Mouse (Mus musculus) forebrain, embryonic 16.5 days (tissue): ENCODE results near the gene Ank3. TPM values are rescaled to one million over a fixed set of nuclear protein-coding genes. Genes with fewer than 3 reads are reported as not detected.

Source experiments
- ATAC-seq: fragments of 200-750 bp; cut with Nextera tagmentation; 2 replicates; pipeline ENCODE4 v1.8.0; 2017; ENCODE audit warnings: mild to moderate bottlenecking, moderate library complexity
- H3K27ac ChIP-seq: fragments of 300-500 bp; sonication (generic); 2 replicates; pipeline ENCODE4 v1.5.1; 2014; ENCODE audit warnings: low read length, control low read depth
- H3K27me3 ChIP-seq: fragments of 300-500 bp; sonication (generic); replicated peaks from 2 replicates; pipeline ENCODE4 v1.6.1; 2014; ENCODE audit warnings: low read length; ENCODE audit not compliant: control insufficient read depth, insufficient read depth
- H3K36me3 ChIP-seq: fragments of 300-500 bp; sonication (generic); 2 replicates; pipeline ENCODE4 v1.6.1; 2014; ENCODE audit not compliant: control insufficient read depth, insufficient read depth
- H3K4me1 ChIP-seq: fragments of 300-500 bp; sonication (generic); replicated peaks from 2 replicates; pipeline ENCODE4 v1.6.1; 2014; ENCODE audit warnings: low read length; ENCODE audit not compliant: control insufficient read depth, insufficient read depth
- H3K4me2 ChIP-seq: fragments of 300-500 bp; sonication (generic); 2 replicates; pipeline ENCODE4 v1.6.1; 2014; ENCODE audit warnings: mild to moderate bottlenecking, low read length, control low read depth
- H3K4me3 ChIP-seq: fragments of 300-500 bp; sonication (generic); replicated peaks from 2 replicates; pipeline ENCODE4 v1.5.1; 2014; ENCODE audit warnings: mild to moderate bottlenecking, low read length, control low read depth
- H3K9ac ChIP-seq: fragments of 300-500 bp; sonication (generic); replicated peaks from 2 replicates; pipeline ENCODE4 v1.6.1; 2014; ENCODE audit warnings: low read depth, low read length, control low read depth
- H3K9me3 ChIP-seq: fragments of 300-500 bp; sonication (generic); 2 replicates; pipeline ENCODE4 v1.6.1; 2016; ENCODE audit warnings: low read length; ENCODE audit not compliant: control insufficient read depth
- WGBS: fragments of 180-500 bp; shearing (Covaris S2); extraction: QIAGEN DNeasy Blood & Tissue Kit; methylation state at CpG from one replicate; pipeline ENCODE4 v1.1.7; 2014; 5-methylcytosine and 5-hydroxymethylcytosine counted together
- polyA plus RNA-seq: library from polyadenylated mRNA; unstranded; fragments of >200 nt; fragmentation: Nextera tagmentation; extraction: Ambion mirVana; gene quantifications from 2 replicates; pipeline ENCODE4 v1.2.1, GENCODE M21; 2015

The Ank3 gene
- polyA plus RNA-seq, 1 experiment from 2014 or later, result 102 TPM

DNA sequence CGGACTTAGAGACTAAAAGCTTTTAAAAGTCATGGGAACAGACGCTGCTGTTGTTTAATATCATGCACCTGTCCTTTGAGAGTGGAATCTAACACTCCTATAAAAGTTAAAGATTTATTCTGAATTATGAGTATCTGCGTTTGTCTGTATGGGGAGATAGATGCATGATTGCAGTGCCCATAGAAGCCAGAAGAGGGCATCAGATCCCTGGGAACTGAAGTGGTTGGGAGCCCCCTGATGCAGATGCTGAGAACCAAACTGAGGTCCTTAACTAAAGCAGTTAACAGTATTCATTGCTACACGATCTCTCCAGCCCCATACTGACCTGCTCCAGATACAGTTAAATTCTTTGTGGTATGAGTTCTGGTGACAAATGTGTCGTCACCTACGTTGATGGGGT is 240.6 kb downstream of the Ank3 start:
- H3K4me2 ChIP-seq, result no peak overlapping the region
- no peaks in the 10 kb centered on the region for H3K36me3 ChIP-seq
- H3K9ac ChIP-seq, result no peak overlapping the region
- H3K4me1 ChIP-seq, result peaks cover 34% of the 10 kb centered on the region
- H3K27ac ChIP-seq, result no peak overlapping the region
- H3K9me3 ChIP-seq, result no peaks in the 10 kb centered on the region
- no peak for ATAC-seq
- 93% methylated on average over 6 of the region's 6 CpGs for WGBS
- H3K27me3 ChIP-seq, result no peaks in the 10 kb centered on the region
- H3K4me3 ChIP-seq, result no peak overlapping the region

DNA sequence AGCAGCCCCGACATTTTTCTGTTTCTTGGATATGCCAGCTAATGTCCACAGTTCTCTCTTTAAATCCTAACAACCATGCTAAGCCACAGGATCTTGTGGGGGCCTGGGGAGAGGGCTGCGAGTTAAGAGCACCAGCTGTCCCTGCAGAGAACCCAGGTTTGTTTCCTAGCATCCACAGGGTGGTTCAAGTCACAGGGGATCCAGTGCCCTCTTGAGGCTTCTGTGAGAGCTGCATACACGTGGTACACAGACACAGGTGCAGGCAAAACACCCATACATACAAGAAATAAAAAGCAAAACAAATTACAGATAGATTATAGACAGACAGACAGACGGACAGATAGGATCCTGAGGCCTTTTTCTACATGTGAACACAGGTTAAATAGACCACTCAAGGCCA is 242.0 kb downstream of the Ank3 start:
- 75% methylated on average over 4 of the region's 4 CpGs for WGBS
- H3K9ac ChIP-seq, result no peak overlapping the region
- no peaks in the 10 kb centered on the region for H3K9me3 ChIP-seq
- no peak overlapping the region for H3K27ac ChIP-seq
- peaks cover 22% of the 10 kb centered on the region for H3K4me1 ChIP-seq
- H3K27me3 ChIP-seq, result no peaks in the 10 kb centered on the region
- H3K4me3 ChIP-seq, result no peak overlapping the region
- H3K36me3 ChIP-seq, result no peaks in the 10 kb centered on the region
- ATAC-seq, result no peak
- H3K4me2 ChIP-seq, result no peak overlapping the region

DNA sequence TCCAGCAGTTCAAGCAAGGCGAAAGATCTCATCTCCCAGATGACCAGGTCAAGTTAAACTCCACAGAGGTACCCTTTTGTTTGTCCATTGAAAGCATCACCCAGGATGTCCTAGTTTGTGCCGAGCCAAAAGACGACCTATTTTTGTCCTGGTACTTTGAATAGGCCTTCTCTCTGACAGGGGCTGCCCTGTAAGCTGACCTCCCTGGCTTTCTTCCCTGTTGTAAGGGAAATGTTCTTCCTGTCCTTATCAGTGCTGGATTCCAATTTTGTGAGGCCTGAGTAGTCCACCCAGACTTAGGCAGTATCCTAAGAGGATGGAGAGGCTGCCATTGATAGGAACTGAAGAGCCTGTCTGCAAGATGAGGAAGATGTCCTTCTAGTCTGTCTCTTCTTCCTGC is 244.9 kb downstream of the Ank3 start:
- no peak overlapping the region for H3K4me3 ChIP-seq
- H3K27ac ChIP-seq, result no peak overlapping the region
- H3K4me1 ChIP-seq, result peaks cover 3% of the 10 kb centered on the region; the same call in 1 of the 2 replicates
- no peak for ATAC-seq
- no peak overlapping the region for H3K4me2 ChIP-seq
- H3K9ac ChIP-seq, result no peak overlapping the region
- WGBS, result 65% methylated on average over 3 of the region's 3 CpGs
- no peaks in the 10 kb centered on the region for H3K9me3 ChIP-seq
- H3K36me3 ChIP-seq, result no peaks in the 10 kb centered on the region
- no peaks in the 10 kb centered on the region for H3K27me3 ChIP-seq

DNA sequence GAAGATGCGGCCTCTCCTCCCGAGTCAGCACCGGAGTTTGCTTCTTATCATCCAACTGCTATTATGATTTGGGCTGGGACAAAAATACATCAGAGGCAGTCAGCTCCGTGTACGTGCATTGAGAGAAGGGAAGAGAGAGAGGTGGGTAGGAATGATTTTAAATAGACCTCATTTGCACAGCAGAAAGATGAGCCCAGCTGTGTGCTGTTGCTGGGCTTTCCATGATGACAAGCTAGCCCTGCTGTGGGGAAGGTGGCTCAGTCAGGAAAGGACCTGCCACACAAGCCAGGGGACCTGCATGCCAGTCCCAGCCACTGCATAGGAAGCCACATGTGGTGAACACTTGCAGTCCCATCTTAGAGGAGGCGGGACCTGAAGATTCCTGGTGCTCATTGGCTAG is 245.4 kb downstream of the Ank3 start:
- Histone ChIP-seq H3K4me2 (no peak overlapping the region), H3K4me3 (no peak overlapping the region), H3K27me3 (no peaks in the 10 kb centered on the region), H3K36me3 (no peaks in the 10 kb centered on the region), H3K9me3 (no peaks in the 10 kb centered on the region), H3K9ac (no peak overlapping the region), H3K27ac (no peak overlapping the region), H3K4me1 (no peaks in the 10 kb centered on the region)
- no peak for ATAC-seq
- 85% methylated on average over 6 of the region's 6 CpGs for WGBS

DNA sequence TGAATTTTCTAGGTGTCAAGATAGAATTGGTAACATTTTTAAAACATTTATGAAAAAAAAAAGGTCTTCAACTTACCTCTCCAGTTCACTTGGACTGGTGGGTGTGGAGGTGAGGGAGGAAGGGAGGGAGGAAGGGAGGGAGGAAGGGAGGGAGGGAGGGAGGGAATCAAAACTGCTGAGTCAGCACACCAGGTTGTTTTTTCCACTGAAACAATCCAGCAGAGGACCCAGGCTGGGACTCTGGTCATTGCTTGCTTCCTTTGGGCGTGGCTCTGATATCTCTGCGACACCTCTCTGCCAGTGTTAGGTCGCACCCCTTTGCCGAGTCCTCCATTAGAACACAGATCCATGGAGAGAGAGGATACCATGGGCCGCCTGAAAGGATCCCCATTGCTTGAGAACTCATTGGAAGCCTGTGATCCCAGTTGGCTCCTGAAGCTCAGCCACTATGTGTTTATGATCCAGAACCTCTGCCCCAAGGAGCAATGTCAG is 246.8 kb downstream of the Ank3 start:
- H3K27ac ChIP-seq, result no peak overlapping the region
- WGBS, result 89% methylated on average over 5 of the region's 5 CpGs
- H3K9me3 ChIP-seq, result no peaks in the 10 kb centered on the region
- no peaks in the 10 kb centered on the region for H3K4me1 ChIP-seq
- no peak overlapping the region for H3K4me2 ChIP-seq
- no peaks in the 10 kb centered on the region for H3K27me3 ChIP-seq
- H3K4me3 ChIP-seq, result no peak overlapping the region
- ATAC-seq, result no peak
- no peaks in the 10 kb centered on the region for H3K36me3 ChIP-seq
- no peak overlapping the region for H3K9ac ChIP-seq

DNA sequence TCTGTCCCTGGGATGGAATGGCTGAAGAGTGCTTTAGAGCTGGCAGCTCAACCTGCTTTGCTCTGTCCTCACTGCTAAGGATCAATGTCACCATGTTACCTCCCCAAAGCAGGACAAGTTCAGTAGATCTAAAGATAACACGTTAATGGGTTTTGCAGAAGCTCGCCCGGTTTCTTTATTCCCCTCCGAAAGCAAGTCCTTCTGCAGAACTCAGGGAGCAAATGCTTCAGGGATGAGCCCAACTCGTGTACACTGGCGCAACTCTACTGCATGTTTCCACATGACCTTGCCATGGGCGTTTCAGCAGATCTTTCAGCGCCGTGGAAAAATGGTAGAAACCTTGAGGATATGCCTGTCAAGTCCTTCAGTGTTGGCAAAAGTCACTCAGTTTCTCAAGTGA is 247.4 kb downstream of the Ank3 start:
- no peaks in the 10 kb centered on the region for H3K9me3 ChIP-seq
- no peak for ATAC-seq
- no peaks in the 10 kb centered on the region for H3K36me3 ChIP-seq
- H3K9ac ChIP-seq, result no peak overlapping the region
- WGBS, result 97% methylated on average over 9 of the region's 9 CpGs
- no peak overlapping the region for H3K4me3 ChIP-seq
- H3K4me2 ChIP-seq, result no peak overlapping the region
- no peak overlapping the region for H3K27ac ChIP-seq
- no peaks in the 10 kb centered on the region for H3K27me3 ChIP-seq
- no peaks in the 10 kb centered on the region for H3K4me1 ChIP-seq

DNA sequence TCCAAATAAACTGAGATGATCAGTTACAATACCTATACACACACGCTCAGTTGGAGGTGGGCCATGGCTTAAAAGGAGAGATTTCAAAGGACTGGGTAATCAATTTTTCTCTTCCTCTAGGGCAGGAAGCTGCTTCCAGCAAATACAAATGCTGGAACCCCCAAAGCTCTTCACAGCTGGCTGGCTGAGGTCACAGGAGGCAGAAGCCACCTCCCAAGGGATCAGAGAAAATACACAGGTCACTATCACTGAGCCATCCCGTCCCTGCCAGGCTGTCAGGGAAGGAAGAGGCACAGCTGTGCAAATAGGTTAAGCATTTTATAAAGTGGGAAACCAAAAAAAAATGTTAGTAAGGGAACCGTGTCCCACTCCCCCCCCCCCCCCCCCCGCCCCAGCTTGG is 251.5 kb downstream of the Ank3 start:
- H3K9ac ChIP-seq, result no peak overlapping the region
- no peaks in the 10 kb centered on the region for H3K9me3 ChIP-seq
- H3K27me3 ChIP-seq, result no peaks in the 10 kb centered on the region
- no peak overlapping the region for H3K4me3 ChIP-seq
- no peak for ATAC-seq
- WGBS, result 64% methylated on average over 4 of the region's 4 CpGs
- no peaks in the 10 kb centered on the region for H3K36me3 ChIP-seq
- H3K4me1 ChIP-seq, result peaks cover 18% of the 10 kb centered on the region
- H3K4me2 ChIP-seq, result no peak overlapping the region
- H3K27ac ChIP-seq, result no peak overlapping the region

DNA sequence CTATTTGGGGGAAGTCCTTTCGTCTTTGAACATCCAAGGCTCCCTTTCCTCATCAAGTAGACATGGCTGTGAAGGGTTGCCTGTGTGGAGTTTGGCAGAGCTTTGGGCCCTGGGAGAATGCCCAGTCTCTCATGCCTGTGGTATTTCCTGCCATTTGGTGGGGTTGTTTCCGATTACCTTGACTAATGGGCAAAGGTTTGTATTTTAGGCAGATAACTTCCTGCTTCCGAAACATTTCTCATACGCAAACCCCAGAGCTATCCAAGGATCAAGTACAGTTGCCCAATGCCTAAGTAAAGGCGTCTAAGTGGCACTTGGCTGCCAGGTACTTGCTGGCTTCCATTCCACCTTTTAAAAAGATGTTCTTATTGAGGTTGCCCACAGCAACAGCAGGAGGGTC is 254.1 kb downstream of the Ank3 start:
- no peak for ATAC-seq
- no peak overlapping the region for H3K4me3 ChIP-seq
- no peaks in the 10 kb centered on the region for H3K27me3 ChIP-seq
- H3K36me3 ChIP-seq, result no peaks in the 10 kb centered on the region
- H3K9me3 ChIP-seq, result no peaks in the 10 kb centered on the region
- 70% methylated on average over 5 of the region's 5 CpGs for WGBS
- no peak overlapping the region for H3K27ac ChIP-seq
- H3K4me1 ChIP-seq, result peaks cover 19% of the 10 kb centered on the region
- H3K4me2 ChIP-seq, result no peak overlapping the region
- H3K9ac ChIP-seq, result no peak overlapping the region

DNA sequence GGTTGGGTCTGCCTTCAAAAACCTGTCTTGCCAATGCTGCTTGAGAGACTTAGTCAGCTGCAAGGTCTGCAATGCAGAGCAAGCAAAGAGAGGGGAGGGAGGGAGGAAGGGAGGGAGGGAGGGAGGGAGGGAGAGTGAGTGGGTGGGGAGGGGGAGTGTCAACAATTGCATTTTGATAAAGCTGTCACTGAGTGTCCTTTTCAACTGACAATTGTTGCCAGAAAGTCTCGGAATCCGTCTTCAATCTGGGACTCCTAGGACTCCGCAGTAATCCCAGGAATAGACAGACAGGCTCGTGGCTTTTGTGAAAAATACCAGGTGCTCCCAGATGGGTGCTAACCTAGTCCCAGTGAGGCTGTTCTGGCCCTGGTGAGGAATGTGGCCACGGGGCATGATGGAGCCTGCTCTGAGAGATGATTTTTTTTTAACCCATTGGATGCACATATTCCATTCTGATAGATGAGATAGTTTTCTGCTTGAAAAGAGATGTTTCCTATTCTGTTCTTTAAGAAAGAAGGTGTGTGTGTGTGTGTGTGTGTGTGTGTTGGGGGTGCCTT is 254.6 kb downstream of the Ank3 start:
- Histone ChIP-seq H3K4me1 (peaks cover 19% of the 10 kb centered on the region), H3K36me3 (no peaks in the 10 kb centered on the region), H3K4me3 (no peak overlapping the region), H3K9ac (no peak overlapping the region), H3K27me3 (no peaks in the 10 kb centered on the region), H3K9me3 (no peaks in the 10 kb centered on the region), H3K4me2 (no peak overlapping the region), H3K27ac (no peak overlapping the region)
- 15% methylated on average over 5 of the region's 5 CpGs for WGBS
- ATAC-seq, result no peak

DNA sequence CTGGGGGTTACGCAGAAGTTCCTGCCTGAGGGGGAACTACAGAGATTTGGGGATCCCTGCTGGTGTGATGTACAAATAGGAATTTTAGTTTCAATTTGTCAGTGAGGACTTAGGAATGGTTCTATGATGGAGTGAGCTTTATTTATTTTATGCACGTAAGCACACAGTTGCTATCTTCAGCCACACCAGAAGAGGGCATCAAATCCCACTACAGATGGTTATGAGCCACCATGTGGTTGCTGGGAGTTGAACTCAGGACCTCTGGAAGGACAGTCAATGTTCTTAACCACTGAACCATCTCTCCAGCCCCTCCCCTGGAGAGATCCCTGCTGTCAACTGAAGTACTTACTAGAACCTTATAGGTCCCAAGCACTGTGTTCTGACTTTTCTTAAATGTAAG is 255.6 kb downstream of the Ank3 start:
- peaks cover 19% of the 10 kb centered on the region for H3K4me1 ChIP-seq
- no peak overlapping the region for H3K4me2 ChIP-seq
- ATAC-seq, result no peak
- H3K27ac ChIP-seq, result no peak overlapping the region
- no peaks in the 10 kb centered on the region for H3K36me3 ChIP-seq
- no peaks in the 10 kb centered on the region for H3K27me3 ChIP-seq
- no peak overlapping the region for H3K4me3 ChIP-seq
- H3K9ac ChIP-seq, result no peak overlapping the region
- H3K9me3 ChIP-seq, result no peaks in the 10 kb centered on the region
- WGBS, result 94% methylated on average over 2 of the region's 2 CpGs
